Mouse (Mus musculus): ENCODE measurements around the gene Tmem165. TPM values are rescaled to one million over a fixed set of nuclear protein-coding genes. Genes with fewer than 3 reads are reported as not detected.

The Tmem165 gene
- polyA plus RNA-seq, 1 experiment from 2014 or later: 35.6 TPM

DNA sequence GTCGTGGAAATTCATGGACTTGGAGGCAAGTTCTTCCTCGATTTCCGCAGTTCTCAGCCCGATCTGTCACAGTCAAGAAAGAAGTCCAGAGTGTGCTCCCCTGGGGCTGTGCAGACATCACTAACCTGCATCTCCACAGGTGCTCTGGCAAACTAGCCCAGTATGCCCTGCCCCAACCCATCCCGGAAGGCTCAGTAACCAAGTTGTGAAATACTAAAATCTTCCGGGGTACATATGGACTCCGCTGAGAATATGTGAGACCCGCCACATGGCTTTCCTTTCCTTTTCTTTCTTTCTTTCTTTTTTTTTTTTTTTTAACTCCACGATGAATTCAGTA is 43.0 kb upstream of the Tmem165 start:
- Histone ChIP-seq H3K9me3 (replicated peaks; ENCODE audit: control insufficient read depth, low read length, poor library complexity, severe bottlenecking) (no peaks in the 10 kb centered on the region), H3K9ac (ENCODE audit: low read depth, low read length) (peak overlapping the region; percentile 83), H3K4me1 (ENCODE audit: control insufficient read depth, insufficient read depth, low read length) (peaks cover 9% of the 10 kb centered on the region; the same call in 1 of the 2 replicates), H3K27me3 (ENCODE audit: control insufficient read depth, insufficient read depth, low read depth, low read length) (no peaks in the 10 kb centered on the region), H3K4me3 (ENCODE audit: low read depth, low read length) (peak overlapping the region; percentile 58), H3K27ac (ENCODE audit: low read length) (peak overlapping the region; percentile 82), H3K36me3 (ENCODE audit: control insufficient read depth, insufficient read depth, low read length) (no peaks in the 10 kb centered on the region), H3K4me2 (ENCODE audit: low read length) (peak overlapping the region; percentile 85)
- WGBS: 8% methylated on average over 9 of the region's 9 CpGs
- peak; percentile 73 for ATAC-seq

DNA sequence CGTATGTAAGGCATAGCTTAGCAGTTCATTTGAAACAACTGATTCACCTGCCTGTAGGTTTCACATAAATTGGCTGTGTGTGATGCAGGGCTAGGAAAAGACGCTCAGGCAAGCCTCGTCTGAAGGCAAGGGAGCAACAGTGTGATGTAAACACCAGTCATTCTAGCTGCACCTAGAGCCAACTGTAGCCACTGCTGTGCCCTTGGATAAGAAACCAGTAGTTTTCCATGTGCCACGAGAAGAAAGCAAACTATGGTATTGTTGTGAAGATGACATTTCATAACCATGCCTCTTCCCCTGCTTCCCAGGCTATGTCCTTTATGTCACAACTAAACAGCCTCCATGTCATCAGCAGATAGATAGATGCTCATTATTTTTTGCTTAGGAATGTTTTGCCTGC is 40.3 kb upstream of the Tmem165 start:
- no peak overlapping the region for H3K4me3 ChIP-seq (ENCODE audit: low read depth, low read length)
- H3K27ac ChIP-seq (ENCODE audit: low read length): no peak overlapping the region
- H3K36me3 ChIP-seq (ENCODE audit: control insufficient read depth, insufficient read depth, low read length): no peaks in the 10 kb centered on the region
- no peaks in the 10 kb centered on the region for H3K9me3 ChIP-seq (replicated peaks; ENCODE audit: control insufficient read depth, low read length, poor library complexity, severe bottlenecking)
- no peak for ATAC-seq
- 93% methylated on average over 4 of the region's 4 CpGs for WGBS
- no peaks in the 10 kb centered on the region for H3K27me3 ChIP-seq (ENCODE audit: control insufficient read depth, insufficient read depth, low read depth, low read length)
- H3K9ac ChIP-seq (ENCODE audit: low read depth, low read length): no peak overlapping the region
- peaks cover 9% of the 10 kb centered on the region; the same call in 1 of the 2 replicates for H3K4me1 ChIP-seq (ENCODE audit: control insufficient read depth, insufficient read depth, low read length)
- H3K4me2 ChIP-seq (ENCODE audit: low read length): no peak overlapping the region

DNA sequence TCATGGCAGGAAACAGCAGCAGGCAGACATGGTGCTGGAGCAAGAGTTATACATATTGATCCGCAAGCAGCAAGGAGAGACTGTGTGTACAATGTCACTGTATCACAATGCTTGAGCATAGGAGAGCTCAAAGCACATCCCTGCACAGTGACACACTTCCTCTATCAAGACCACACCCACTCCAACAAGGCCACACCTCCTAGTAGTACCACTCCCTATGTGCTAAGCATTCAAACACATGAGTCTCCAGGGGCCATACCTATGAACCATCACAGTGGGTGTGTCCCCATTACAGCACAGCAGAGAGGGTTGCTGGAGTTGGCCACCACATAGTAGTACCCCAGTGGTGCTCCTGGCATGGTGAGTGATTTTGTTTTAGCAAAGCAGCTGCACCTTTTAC is 37.3 kb upstream of the Tmem165 start:
- no peak overlapping the region for H3K9ac ChIP-seq (ENCODE audit: low read depth, low read length)
- no peaks in the 10 kb centered on the region for H3K9me3 ChIP-seq (replicated peaks; ENCODE audit: control insufficient read depth, low read length, poor library complexity, severe bottlenecking)
- no peaks in the 10 kb centered on the region for H3K27me3 ChIP-seq (ENCODE audit: control insufficient read depth, insufficient read depth, low read depth, low read length)
- ATAC-seq: no peak
- H3K27ac ChIP-seq (ENCODE audit: low read length): no peak overlapping the region
- no peak overlapping the region for H3K4me2 ChIP-seq (ENCODE audit: low read length)
- H3K4me3 ChIP-seq (ENCODE audit: low read depth, low read length): no peak overlapping the region
- 88% methylated on average over 1 of the region's 1 CpGs for WGBS
- no peaks in the 10 kb centered on the region for H3K4me1 ChIP-seq (ENCODE audit: control insufficient read depth, insufficient read depth, low read length)
- H3K36me3 ChIP-seq (ENCODE audit: control insufficient read depth, insufficient read depth, low read length): peaks cover 7% of the 10 kb centered on the region

DNA sequence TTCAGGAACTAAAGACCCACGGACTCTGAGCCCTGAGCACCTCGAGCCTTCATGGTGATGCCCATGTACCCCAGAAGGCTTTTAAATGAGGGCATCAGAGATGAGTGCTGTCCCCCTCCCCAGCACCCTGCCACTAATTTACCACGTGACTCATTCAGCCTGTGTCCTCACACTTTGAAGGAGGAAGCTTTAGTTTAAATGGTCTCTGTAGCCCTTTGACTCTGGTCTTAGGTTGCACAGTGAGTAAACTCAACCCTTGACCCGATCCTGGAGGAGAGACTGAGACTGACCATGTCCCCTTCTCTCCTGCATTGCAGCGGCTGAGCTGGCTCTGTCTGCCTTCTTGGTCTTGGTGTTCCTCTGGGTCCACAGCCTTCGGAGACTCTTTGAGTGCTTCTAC is 34.2 kb upstream of the Tmem165 start:
- Histone ChIP-seq H3K9me3 (replicated peaks; ENCODE audit: control insufficient read depth, low read length, poor library complexity, severe bottlenecking) (no peaks in the 10 kb centered on the region), H3K27ac (ENCODE audit: low read length) (no peak overlapping the region), H3K4me2 (ENCODE audit: low read length) (no peak overlapping the region), H3K27me3 (ENCODE audit: control insufficient read depth, insufficient read depth, low read depth, low read length) (no peaks in the 10 kb centered on the region), H3K4me3 (ENCODE audit: low read depth, low read length) (no peak overlapping the region), H3K36me3 (ENCODE audit: control insufficient read depth, insufficient read depth, low read length) (peaks cover 7% of the 10 kb centered on the region), H3K9ac (ENCODE audit: low read depth, low read length) (no peak overlapping the region), H3K4me1 (ENCODE audit: control insufficient read depth, insufficient read depth, low read length) (no peaks in the 10 kb centered on the region)
- ATAC-seq: no peak
- 93% methylated on average over 6 of the region's 6 CpGs for WGBS

DNA sequence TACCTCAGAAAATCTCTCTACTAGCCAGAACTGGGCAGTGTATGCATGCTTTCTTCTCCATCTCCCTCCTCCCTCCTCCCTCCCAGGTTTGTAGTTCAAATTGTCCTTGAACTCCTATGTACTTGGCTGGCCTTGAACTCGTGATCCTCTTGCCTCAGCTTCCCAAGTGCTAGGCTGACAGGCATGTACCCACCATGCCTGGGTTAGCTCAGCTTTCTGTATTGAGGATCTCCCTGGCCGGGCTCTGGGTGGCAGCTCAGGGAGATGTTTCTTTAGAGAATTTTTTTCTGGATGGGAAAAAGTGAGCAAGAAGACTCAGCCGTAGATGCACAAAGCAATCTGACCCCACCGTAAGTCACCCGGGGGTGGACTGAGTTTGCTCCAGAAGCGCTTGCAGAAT is 30.7 kb upstream of the Tmem165 start:
- 93% methylated on average over 6 of the region's 6 CpGs for WGBS
- no peak overlapping the region for H3K27ac ChIP-seq (ENCODE audit: low read length)
- ATAC-seq: no peak

DNA sequence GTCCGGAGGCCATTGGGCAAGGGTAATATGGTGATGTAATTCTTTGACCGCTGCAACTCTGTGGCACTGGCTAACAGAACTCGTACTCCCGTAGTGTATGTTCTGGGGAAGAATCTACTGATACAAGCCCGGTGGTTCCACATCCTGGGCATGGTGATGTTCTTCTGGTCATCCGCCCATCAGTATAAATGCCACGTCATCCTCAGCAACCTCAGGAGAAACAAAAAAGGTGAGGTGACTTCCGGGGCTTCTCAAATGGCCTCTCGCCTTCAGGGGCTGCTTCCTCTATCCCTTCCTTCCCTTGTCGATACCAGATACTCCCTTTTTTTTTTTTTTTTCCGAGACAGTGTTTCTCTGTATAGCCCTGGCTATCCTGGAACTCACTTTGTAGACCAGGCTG is 30.2 kb upstream of the Tmem165 start:
- H3K27me3 ChIP-seq (ENCODE audit: control insufficient read depth, insufficient read depth, low read depth, low read length): no peaks in the 10 kb centered on the region
- WGBS: 94% methylated on average over 11 of the region's 11 CpGs
- no peak overlapping the region for H3K9ac ChIP-seq (ENCODE audit: low read depth, low read length)
- no peak for ATAC-seq
- H3K9me3 ChIP-seq (replicated peaks; ENCODE audit: control insufficient read depth, low read length, poor library complexity, severe bottlenecking): no peaks in the 10 kb centered on the region
- H3K27ac ChIP-seq (ENCODE audit: low read length): no peak overlapping the region
- H3K4me3 ChIP-seq (ENCODE audit: low read depth, low read length): no peak overlapping the region
- H3K36me3 ChIP-seq (ENCODE audit: control insufficient read depth, insufficient read depth, low read length): peaks cover 7% of the 10 kb centered on the region
- H3K4me2 ChIP-seq (ENCODE audit: low read length): no peak overlapping the region
- H3K4me1 ChIP-seq (ENCODE audit: control insufficient read depth, insufficient read depth, low read length): no peaks in the 10 kb centered on the region

More for the DNA sequence above, 30.7 kb upstream of the Tmem165 start:
- Histone ChIP-seq H3K4me2 (ENCODE audit: low read length) (no peak overlapping the region), H3K4me3 (ENCODE audit: low read depth, low read length) (no peak overlapping the region), H3K27me3 (ENCODE audit: control insufficient read depth, insufficient read depth, low read depth, low read length) (no peaks in the 10 kb centered on the region), H3K36me3 (ENCODE audit: control insufficient read depth, insufficient read depth, low read length) (peaks cover 7% of the 10 kb centered on the region), H3K9me3 (replicated peaks; ENCODE audit: control insufficient read depth, low read length, poor library complexity, severe bottlenecking) (no peaks in the 10 kb centered on the region), H3K9ac (ENCODE audit: low read depth, low read length) (no peak overlapping the region), H3K4me1 (ENCODE audit: control insufficient read depth, insufficient read depth, low read length) (no peaks in the 10 kb centered on the region)

DNA sequence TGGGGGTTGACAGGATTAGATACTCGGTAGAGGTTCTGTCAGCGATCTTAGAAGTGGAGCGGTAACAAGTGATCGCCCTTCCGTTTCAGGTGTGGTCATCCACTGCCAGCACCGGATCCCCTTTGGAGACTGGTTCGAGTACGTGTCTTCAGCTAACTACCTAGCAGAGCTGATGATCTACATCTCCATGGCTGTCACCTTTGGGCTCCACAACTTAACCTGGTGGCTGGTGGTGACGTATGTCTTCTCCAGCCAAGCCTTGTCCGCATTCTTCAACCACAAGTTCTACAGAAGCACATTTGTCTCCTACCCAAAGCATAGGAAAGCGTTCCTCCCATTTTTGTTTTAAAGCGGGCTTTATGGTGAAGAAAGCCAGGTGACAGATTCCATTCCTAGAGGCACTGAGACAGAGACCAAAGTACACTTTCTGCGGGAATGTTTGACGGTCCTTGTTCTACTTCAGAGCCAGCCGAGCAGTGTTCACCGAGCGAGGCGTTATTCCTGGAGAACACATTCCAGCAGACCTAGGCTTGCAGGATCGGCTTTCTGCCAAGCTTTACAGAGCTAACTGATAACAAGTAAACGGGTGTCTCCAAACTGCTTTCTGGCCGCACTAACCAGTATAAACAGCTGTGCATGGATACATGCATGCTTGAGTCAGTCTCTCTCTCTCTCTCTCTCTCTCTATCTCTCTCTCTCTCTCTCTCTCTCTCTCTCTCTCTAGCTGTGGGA is 29.1 kb upstream of the Tmem165 start:
- H3K4me3 ChIP-seq (ENCODE audit: low read depth, low read length): no peak overlapping the region
- no peak overlapping the region for H3K4me2 ChIP-seq (ENCODE audit: low read length)
- H3K4me1 ChIP-seq (ENCODE audit: control insufficient read depth, insufficient read depth, low read length): no peaks in the 10 kb centered on the region
- no peak for ATAC-seq
- no peaks in the 10 kb centered on the region for H3K9me3 ChIP-seq (replicated peaks; ENCODE audit: control insufficient read depth, low read length, poor library complexity, severe bottlenecking)
- H3K9ac ChIP-seq (ENCODE audit: low read depth, low read length): no peak overlapping the region
- no peak overlapping the region for H3K27ac ChIP-seq (ENCODE audit: low read length)
- H3K27me3 ChIP-seq (ENCODE audit: control insufficient read depth, insufficient read depth, low read depth, low read length): no peaks in the 10 kb centered on the region
- peaks cover 7% of the 10 kb centered on the region for H3K36me3 ChIP-seq (ENCODE audit: control insufficient read depth, insufficient read depth, low read length)
- 95% methylated on average over 21 of the region's 21 CpGs for WGBS

DNA sequence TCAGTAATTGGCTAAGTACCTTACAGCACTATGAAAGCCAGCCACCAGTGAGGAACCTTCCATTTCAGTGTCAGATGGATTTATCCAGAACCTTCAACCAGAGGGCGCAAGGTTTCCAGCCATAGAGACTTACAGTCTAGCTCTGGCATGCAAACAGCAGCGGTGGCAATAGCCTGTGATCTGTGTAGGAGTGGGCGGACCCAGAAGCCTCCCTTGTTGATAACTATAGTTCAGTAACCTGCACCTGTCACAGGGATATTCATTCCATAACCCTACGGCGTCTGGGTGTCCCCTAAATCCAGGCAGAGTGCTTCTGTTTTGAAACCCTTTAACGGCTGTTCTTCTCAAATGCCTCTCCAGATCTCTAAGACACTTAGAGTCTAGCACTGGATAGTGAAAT is 24.1 kb upstream of the Tmem165 start:
- Histone ChIP-seq H3K4me1 (ENCODE audit: control insufficient read depth, insufficient read depth, low read length) (no peaks in the 10 kb centered on the region), H3K27ac (ENCODE audit: low read length) (no peak overlapping the region), H3K4me3 (ENCODE audit: low read depth, low read length) (no peak overlapping the region), H3K36me3 (ENCODE audit: control insufficient read depth, insufficient read depth, low read length) (no peaks in the 10 kb centered on the region), H3K9me3 (replicated peaks; ENCODE audit: control insufficient read depth, low read length, poor library complexity, severe bottlenecking) (no peaks in the 10 kb centered on the region), H3K27me3 (ENCODE audit: control insufficient read depth, insufficient read depth, low read depth, low read length) (no peaks in the 10 kb centered on the region), H3K9ac (ENCODE audit: low read depth, low read length) (no peak overlapping the region), H3K4me2 (ENCODE audit: low read length) (no peak overlapping the region)
- ATAC-seq: no peak
- WGBS: 84% methylated on average over 6 of the region's 6 CpGs

DNA sequence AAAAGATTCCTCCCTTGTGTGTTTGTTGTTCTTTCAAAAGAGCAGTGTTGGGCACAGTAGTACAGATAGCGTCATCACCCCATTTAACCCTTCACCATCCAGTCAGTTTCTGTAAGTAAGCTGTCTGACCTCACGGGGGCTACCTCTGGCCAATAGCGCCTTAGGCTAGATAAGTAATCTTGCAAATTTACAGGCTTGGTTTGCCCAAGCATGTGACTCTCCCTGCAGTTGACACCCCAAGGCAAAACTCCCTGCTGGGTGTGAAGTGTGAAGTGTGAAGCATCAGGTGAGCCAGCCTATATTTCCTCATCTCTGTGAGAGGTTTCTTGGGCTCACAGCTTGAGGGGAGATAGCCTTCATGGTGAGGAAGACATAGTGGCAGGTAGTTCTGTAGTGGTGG is 23.6 kb upstream of the Tmem165 start:
- H3K4me2 ChIP-seq (ENCODE audit: low read length): no peak overlapping the region
- no peaks in the 10 kb centered on the region for H3K27me3 ChIP-seq (ENCODE audit: control insufficient read depth, insufficient read depth, low read depth, low read length)
- H3K4me3 ChIP-seq (ENCODE audit: low read depth, low read length): no peak overlapping the region
- H3K27ac ChIP-seq (ENCODE audit: low read length): no peak overlapping the region
- no peaks in the 10 kb centered on the region for H3K9me3 ChIP-seq (replicated peaks; ENCODE audit: control insufficient read depth, low read length, poor library complexity, severe bottlenecking)
- H3K9ac ChIP-seq (ENCODE audit: low read depth, low read length): no peak overlapping the region
- no peaks in the 10 kb centered on the region for H3K36me3 ChIP-seq (ENCODE audit: control insufficient read depth, insufficient read depth, low read length)
- no peak for ATAC-seq
- 80% methylated on average over 3 of the region's 3 CpGs for WGBS
- no peaks in the 10 kb centered on the region for H3K4me1 ChIP-seq (ENCODE audit: control insufficient read depth, insufficient read depth, low read length)
